ENCODE assay signal across 16 mouse cellular contexts in the genomic region with DNA sequence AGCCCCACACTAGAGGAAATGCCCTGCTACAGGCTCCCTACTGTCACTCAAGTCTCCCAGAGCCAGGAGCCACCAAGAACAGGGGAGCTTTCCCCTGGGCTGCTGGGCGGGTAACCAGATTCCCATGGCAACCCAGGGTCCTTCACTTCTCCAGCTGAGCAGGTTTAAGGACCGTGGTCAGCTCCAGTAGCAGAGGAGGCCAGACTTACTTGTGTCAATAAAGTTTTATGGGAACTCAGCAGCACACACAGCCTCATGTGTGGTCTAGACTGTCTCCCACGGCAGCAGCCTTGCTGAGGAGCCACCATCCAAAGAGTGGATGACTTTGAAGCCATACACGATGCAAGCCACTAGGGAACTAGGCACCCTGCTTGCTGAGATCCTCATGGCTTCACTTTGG.
DNase-seq lines count a peak whose midpoint lies in the region; ATAC-seq and TF ChIP-seq lines count a peak whose summit lies in the region.
"Had no signal": no experiment of that assay in that cellular context is flagged by ENCODE, and none has a peak within 500 bp of the region (broad histone marks: within the 10 kb centered on the region; RNA-seq: fewer than 3 reads in every experiment).

No protein-coding gene starts in this region.

- H3K36me3 ChIP-seq in lung, embryonic 16.5 days (ENCODE audit: control insufficient read depth, insufficient read depth, low read length) = no peaks in the 10 kb centered on the region
- H3K36me3 ChIP-seq in limb, embryonic 14.5 days (ENCODE audit: control insufficient read depth, insufficient read depth, low read length) = no peaks in the 10 kb centered on the region
- H3K36me3 ChIP-seq: forebrain, embryonic 12.5 days; heart, embryonic 15.5 days; midbrain, embryonic 13.5 days; neural tube, embryonic 13.5 days had no signal

- no peak for TF ChIP-seq POLR2A in limb, embryonic 14.5 days (IDR thresholded peaks at IDR 0.05; ENCODE audit: borderline replicate concordance, extremely low read depth, insufficient read depth, insufficient read length)

- no peak overlapping the region for H3K9ac ChIP-seq in lung, embryonic 16.5 days (ENCODE audit: low read length)
- no peak overlapping the region for H3K9ac ChIP-seq in limb, embryonic 14.5 days (ENCODE audit: low read depth, low read length, severe bottlenecking)
- H3K9ac ChIP-seq: forebrain, embryonic 12.5 days; heart, embryonic 15.5 days; midbrain, embryonic 13.5 days; neural tube, embryonic 13.5 days had no signal

- peaks cover 7% of the 10 kb centered on the region for H3K4me1 ChIP-seq in lung, embryonic 16.5 days (replicated peaks; ENCODE audit: control insufficient read depth, insufficient read depth, low read length)
- H3K4me1 ChIP-seq in limb, embryonic 14.5 days (ENCODE audit: control insufficient read depth, insufficient read depth, low read length) = no peaks in the 10 kb centered on the region
- H3K4me1 ChIP-seq: heart, embryonic 15.5 days had no signal

- H3K27ac ChIP-seq in lung, embryonic 16.5 days (ENCODE audit: low read length) = no peak overlapping the region
- H3K27ac ChIP-seq in limb, embryonic 14.5 days (replicated peaks; ENCODE audit: low read depth, low read length) = no peak overlapping the region
- H3K27ac ChIP-seq: forebrain, embryonic 12.5 days; heart, embryonic 15.5 days; midbrain, embryonic 13.5 days had no signal

- intact Hi-C loops in heart, postnatal 36 days (cut with DNase I) = no loop called here

- H3K4me3 ChIP-seq in lung, embryonic 16.5 days (ENCODE audit: low read length) = no peak overlapping the region
- no peak overlapping the region for H3K4me3 ChIP-seq in limb, embryonic 14.5 days (replicated peaks; ENCODE audit: low read length)
- H3K4me3 ChIP-seq: forebrain, embryonic 12.5 days; heart, embryonic 15.5 days; midbrain, embryonic 13.5 days; neural tube, embryonic 13.5 days had no signal

- no peaks in the 10 kb centered on the region for H3K27me3 ChIP-seq in lung, embryonic 16.5 days (ENCODE audit: control insufficient read depth, insufficient read depth, low read depth, low read length)
- no peaks in the 10 kb centered on the region for H3K27me3 ChIP-seq in limb, embryonic 14.5 days (ENCODE audit: control insufficient read depth, insufficient read depth, low read length)
- H3K27me3 ChIP-seq: midbrain, embryonic 13.5 days; neural tube, embryonic 13.5 days had no signal

- ATAC-seq in lung, embryonic 16.5 days (ENCODE audit: low read depth) = peak; percentile 50
- peak; percentile 37; the same call in 1 of the 2 replicates for ATAC-seq in limb, embryonic 14.5 days (ENCODE audit: low FRiP score, low read depth)
- ATAC-seq: midbrain, embryonic 13.5 days had no signal

- H3K9me3 ChIP-seq in lung, embryonic 16.5 days (ENCODE audit: control insufficient read depth, low read length) = no peaks in the 10 kb centered on the region
- H3K9me3 ChIP-seq in limb, embryonic 14.5 days (ENCODE audit: control insufficient read depth, low read length) = no peaks in the 10 kb centered on the region
- H3K9me3 ChIP-seq: forebrain, embryonic 12.5 days; heart, embryonic 15.5 days; midbrain, embryonic 13.5 days; neural tube, embryonic 13.5 days had no signal

- no peak overlapping the region for H3K4me2 ChIP-seq in lung, embryonic 16.5 days (ENCODE audit: low read depth, low read length)
- no peak overlapping the region for H3K4me2 ChIP-seq in limb, embryonic 14.5 days (replicated peaks; ENCODE audit: low read depth, low read length, severe bottlenecking)
- H3K4me2 ChIP-seq: forebrain, embryonic 12.5 days; heart, embryonic 15.5 days; midbrain, embryonic 13.5 days; neural tube, embryonic 13.5 days had no signal

- no peak for DNase-seq in lung, postnatal 25 days (ENCODE audit: low spot score)
- DNase-seq in R1 (ENCODE audit: low read depth, low spot score) = peak; percentile 55
- DNase-seq in embryo, embryonic 11.5 days (ENCODE audit: low read depth, low spot score) = peak; percentile 14
- peak; percentile 12 for DNase-seq in limb, embryonic 14.5 days (ENCODE audit: low spot score)
- DNase-seq in spleen, postnatal 14 days (ENCODE audit: low spot score in 2 of 2) = no peak
- DNase-seq in heart, postnatal 36 days = no peak
- DNase-seq: adrenal gland, postnatal 36 days; gastrocnemius, postnatal 14 days; kidney, adult 2 months; liver; thymus, postnatal 25 days had no signal

- 15% methylated on average over 4 of the region's 4 CpGs for WGBS in lung, embryonic 16.5 days
- 15% methylated on average over 4 of the region's 4 CpGs for WGBS in limb, embryonic 14.5 days

Comparison
In these comparisons a context has a peak if more than half of its experiments do, and no peak if none do; other contexts are left out.
1. DNase-seq: peak in R1 (single experiment), embryo, embryonic 11.5 days (single experiment) and limb, embryonic 14.5 days (single experiment); none in lung, postnatal 25 days (single experiment), spleen, postnatal 14 days (0 of 2) and heart, postnatal 36 days (0 of 2).